Mouse (Mus musculus): ENCODE measurements around the gene Golga4.

DNA sequence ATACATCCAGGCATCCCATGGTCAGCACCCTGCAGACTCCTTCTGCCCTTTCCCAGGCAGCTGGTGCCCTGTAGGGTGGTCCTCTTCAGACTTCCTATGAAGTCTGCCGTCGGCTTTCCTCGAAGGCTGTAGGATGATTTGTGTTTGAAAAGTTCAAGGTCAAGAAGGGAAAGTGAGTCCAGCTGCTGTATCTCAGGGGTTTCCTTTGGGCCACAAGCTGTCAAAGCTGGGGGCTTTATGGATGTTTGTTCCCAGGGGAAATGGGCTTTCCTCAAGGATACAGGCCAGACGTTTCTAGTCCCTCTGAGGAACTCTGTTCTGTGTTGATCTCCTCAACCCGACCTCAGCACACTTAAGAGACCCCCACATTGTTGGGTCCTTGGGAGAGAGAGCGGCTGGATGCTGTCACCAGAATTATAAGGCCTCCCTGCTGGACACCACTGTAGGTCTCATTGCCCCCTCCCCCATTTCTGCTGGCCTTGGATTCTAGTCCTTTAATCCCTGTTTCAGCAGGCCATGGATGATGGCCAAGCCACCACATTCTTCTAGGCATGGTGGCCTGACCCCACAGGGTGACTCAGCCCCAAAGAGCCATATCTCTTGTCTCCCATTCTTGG lies 123.8 kb downstream of the Golga4 start:
- TF ChIP-seq POLR2A (IDR thresholded peaks at IDR 0.05; ENCODE audit: insufficient read depth, low read depth, low read length) = no peak
- TF ChIP-seq CTCF (IDR thresholded peaks at IDR 0.05; ENCODE audit: insufficient read depth, low read depth, low read length) = no peak

Measured in olfactory bulb, adult 2 months (tissue).